Mouse (Mus musculus): Measurements from ENCODE around the gene Sik3. TPM values are rescaled to one million over a fixed set of nuclear protein-coding genes. Genes with fewer than 3 reads are reported as not detected.

Gene Sik3
- polyA plus RNA-seq, 1 experiment from 2014 or later, result 5.6 TPM

DNA sequence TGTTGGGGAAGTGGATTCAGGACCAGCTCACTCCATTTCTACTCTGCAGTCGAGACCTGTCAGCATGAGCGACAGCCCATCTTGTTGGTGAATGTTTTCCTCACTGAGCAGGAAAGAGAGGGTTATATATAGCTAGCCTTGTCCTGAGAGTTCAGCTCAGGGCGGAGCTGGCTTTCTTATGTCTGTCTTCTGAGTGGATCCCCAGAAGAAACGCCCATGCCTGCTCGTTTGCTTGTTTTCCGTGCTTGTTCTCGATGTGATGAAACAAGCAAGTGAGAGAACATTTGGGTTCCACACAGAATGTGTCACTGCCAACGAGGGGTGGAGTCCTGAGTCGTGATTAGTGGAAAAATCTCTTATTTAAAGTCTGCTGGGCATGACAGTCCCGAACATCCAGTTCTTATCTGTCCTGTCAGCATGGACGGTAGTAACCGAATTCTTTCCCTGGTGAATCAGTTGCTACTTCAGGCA lies 184.1 kb downstream of the Sik3 start:
- no peak for DNase-seq (ENCODE audit: extremely low spot score, low spot score)
- Histone ChIP-seq H3K4me3 (no peak overlapping the region), H3K9me3 (no peaks in the 10 kb centered on the region), H3K4me1 (no peaks in the 10 kb centered on the region), H3K27ac (no peak overlapping the region), H3K27me3 (ENCODE audit: poor library complexity, severe bottlenecking) (no peaks in the 10 kb centered on the region), H3K36me3 (replicated peaks) (peaks cover 74% of the 10 kb centered on the region)
- WGBS, result 87% methylated on average over 12 of the region's 12 CpGs

DNA sequence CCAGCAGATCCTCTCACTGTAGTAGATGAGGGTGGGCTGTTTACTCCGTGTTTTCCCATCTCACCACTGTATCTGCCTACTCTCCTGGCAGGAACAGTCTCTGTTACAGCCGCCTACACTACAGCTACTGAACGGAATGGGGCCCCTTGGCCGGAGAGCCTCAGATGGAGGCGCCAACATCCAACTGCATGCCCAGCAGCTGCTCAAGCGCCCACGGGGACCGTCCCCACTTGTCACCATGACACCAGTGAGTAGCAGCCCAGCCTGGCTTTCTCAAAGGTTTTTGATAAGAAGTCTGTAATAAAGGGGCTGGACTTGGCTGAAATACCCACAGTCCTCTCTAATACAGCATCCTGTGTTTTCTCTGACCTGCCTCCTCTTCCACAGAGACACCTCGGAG lies 185.8 kb downstream of the Sik3 start:
- Histone ChIP-seq H3K4me3 (no peak overlapping the region), H3K4me1 (no peaks in the 10 kb centered on the region), H3K36me3 (replicated peaks) (peaks cover 91% of the 10 kb centered on the region), H3K27me3 (ENCODE audit: poor library complexity, severe bottlenecking) (no peaks in the 10 kb centered on the region), H3K9me3 (no peaks in the 10 kb centered on the region), H3K27ac (no peak overlapping the region)
- 94% methylated on average over 9 of the region's 9 CpGs for WGBS
- DNase-seq (ENCODE audit: extremely low spot score, low spot score), result no peak

DNA sequence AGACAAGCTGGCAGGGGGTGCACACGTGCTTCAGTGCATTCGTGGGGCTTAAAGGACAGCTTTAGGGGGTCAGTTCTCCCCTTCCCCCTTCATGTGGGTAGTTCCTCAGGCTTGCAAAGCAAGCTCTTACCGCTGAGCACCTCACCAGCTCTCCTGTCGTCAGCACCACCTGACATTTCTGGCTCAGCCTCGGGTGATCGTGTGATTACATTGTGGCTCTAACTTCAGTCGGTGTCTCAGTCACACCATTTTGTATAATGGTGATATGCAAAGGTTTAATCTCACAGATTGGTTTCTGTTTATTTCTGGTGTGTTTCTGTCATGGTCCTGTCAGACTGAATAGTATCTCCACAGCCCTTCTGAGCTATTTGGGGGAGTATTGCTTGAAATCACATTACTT lies 186.3 kb downstream of the Sik3 start:
- H3K4me3 ChIP-seq, result no peak overlapping the region
- WGBS, result 88% methylated on average over 7 of the region's 7 CpGs

DNA sequence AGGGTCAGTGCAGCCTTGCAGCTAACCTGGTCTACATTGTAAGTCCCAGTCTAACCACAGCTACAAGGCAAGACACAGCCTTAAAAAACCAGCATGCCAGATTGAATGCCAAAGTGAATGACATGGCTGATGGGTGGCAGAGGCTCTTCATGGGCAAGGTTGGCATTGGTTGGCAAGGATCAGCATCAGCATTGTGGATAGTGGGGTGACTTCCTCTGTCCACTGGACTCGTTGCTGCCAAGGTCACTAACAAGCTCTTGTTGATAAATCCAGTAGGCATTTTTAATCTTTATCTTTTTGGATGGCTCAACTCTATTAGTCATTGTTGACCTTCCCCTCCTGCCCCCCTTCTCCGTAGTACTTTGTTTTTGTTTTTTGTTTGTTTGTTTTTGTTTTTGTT lies 187.0 kb downstream of the Sik3 start:
- Histone ChIP-seq H3K27ac (no peak overlapping the region), H3K4me1 (no peaks in the 10 kb centered on the region), H3K36me3 (replicated peaks) (peaks cover 90% of the 10 kb centered on the region), H3K4me3 (no peak overlapping the region), H3K9me3 (no peaks in the 10 kb centered on the region), H3K27me3 (ENCODE audit: poor library complexity, severe bottlenecking) (no peaks in the 10 kb centered on the region)
- WGBS, result 95% methylated on average over 2 of the region's 2 CpGs
- no peak for DNase-seq (ENCODE audit: extremely low spot score, low spot score)

More for the DNA sequence above, 186.3 kb downstream of the Sik3 start:
- no peak for DNase-seq (ENCODE audit: extremely low spot score, low spot score)
- Histone ChIP-seq H3K4me1 (no peaks in the 10 kb centered on the region), H3K36me3 (replicated peaks) (peaks cover 90% of the 10 kb centered on the region), H3K9me3 (no peaks in the 10 kb centered on the region), H3K27ac (no peak overlapping the region), H3K27me3 (ENCODE audit: poor library complexity, severe bottlenecking) (no peaks in the 10 kb centered on the region)

DNA sequence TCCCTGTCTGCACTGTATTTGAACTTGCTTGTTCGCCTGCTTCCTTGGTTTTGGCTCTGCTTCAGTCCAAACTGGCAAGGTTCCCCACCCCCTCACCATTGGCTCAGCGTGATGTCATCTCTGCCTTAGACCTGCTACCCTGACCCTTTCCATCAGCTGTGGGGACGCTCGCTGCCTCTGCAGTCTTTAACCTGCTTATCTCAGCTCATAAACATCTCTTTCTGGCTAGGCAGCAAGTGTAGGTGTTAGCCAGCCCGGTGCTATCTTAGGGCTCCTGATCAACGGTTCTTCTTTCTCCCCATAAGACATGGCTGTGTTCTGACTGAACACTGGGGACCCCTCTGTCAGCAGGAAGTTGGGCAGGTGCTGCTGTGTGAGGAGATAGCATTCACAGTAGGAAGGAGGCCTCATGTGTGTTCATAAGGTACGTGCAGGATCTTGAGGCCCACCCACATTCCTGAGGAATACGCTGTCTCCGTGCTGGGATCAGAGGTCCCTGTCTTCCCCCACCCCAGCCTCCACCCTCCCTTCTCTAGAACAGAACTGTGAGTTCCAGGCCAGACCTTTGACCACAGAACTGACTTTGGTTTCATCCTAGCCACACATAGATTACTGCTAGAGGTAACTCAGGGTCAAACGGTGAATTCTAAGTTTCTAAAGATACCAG lies 194.3 kb downstream of the Sik3 start:
- no peak for DNase-seq (ENCODE audit: extremely low spot score, low spot score)
- no peaks in the 10 kb centered on the region for H3K9me3 ChIP-seq
- 86% methylated on average over 10 of the region's 10 CpGs for WGBS
- H3K4me3 ChIP-seq, result no peak overlapping the region
- H3K27me3 ChIP-seq (ENCODE audit: poor library complexity, severe bottlenecking), result no peaks in the 10 kb centered on the region
- no peak overlapping the region for H3K27ac ChIP-seq
- H3K4me1 ChIP-seq, result peaks cover 18% of the 10 kb centered on the region
- peaks cover 93% of the 10 kb centered on the region for H3K36me3 ChIP-seq (replicated peaks)

DNA sequence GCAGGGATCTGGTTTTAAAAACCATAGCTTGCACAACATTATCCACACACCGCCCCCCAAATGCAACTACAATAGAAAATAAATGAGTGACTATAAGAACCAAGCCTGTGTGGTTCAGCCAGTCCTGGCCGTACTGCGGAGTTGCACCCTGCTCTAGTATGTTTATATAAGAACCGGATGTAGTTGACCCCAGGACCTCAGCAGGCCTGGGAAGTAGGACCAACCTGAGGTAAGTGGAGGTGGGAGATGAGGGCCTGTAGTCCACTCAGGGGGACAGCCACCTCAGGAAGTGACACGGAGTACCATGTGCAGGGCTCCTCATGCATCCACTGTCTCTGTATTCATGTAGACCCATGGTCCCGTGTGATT lies 194.9 kb downstream of the Sik3 start:
- H3K36me3 ChIP-seq (replicated peaks), result peaks cover 93% of the 10 kb centered on the region
- 82% methylated on average over 6 of the region's 6 CpGs for WGBS
- DNase-seq (ENCODE audit: extremely low spot score, low spot score), result no peak
- H3K9me3 ChIP-seq, result no peaks in the 10 kb centered on the region
- H3K27me3 ChIP-seq (ENCODE audit: poor library complexity, severe bottlenecking), result no peaks in the 10 kb centered on the region
- no peak overlapping the region for H3K27ac ChIP-seq
- H3K4me3 ChIP-seq, result no peak overlapping the region
- peaks cover 18% of the 10 kb centered on the region for H3K4me1 ChIP-seq

DNA sequence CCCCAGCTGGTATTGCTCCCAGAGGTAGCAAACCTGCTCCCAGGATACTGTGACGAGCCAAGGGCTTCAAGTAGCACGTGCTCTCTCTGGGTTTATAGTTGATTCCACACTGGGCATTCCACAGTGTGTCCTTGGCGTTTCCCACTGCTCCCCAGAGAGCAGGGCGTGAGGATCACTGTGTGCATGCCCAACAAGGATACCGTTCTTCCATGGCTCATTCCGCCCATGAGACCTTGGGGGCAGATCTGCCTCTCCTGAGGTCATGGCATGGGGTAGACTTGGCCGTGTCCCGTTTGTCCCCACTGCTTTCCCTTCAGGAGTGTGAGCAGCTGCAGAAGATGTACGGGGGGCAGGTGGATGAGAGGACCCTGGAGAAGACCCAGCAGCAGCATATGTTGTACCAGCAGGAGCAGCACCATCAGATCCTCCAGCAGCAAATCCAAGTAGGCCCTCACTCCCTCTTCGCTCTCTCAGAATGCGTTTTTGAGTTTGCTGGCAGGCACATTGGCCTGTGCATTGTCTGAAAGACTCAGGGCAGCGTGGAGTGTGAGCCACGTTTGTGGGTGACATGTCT lies 195.9 kb downstream of the Sik3 start:
- H3K27ac ChIP-seq, result no peak overlapping the region
- H3K36me3 ChIP-seq (replicated peaks), result peaks cover 93% of the 10 kb centered on the region
- H3K4me3 ChIP-seq, result no peak overlapping the region
- no peaks in the 10 kb centered on the region for H3K27me3 ChIP-seq (ENCODE audit: poor library complexity, severe bottlenecking)
- peaks cover 18% of the 10 kb centered on the region for H3K4me1 ChIP-seq
- H3K9me3 ChIP-seq, result no peaks in the 10 kb centered on the region
- 87% methylated on average over 13 of the region's 13 CpGs for WGBS
- DNase-seq (ENCODE audit: extremely low spot score, low spot score), result no peak

DNA sequence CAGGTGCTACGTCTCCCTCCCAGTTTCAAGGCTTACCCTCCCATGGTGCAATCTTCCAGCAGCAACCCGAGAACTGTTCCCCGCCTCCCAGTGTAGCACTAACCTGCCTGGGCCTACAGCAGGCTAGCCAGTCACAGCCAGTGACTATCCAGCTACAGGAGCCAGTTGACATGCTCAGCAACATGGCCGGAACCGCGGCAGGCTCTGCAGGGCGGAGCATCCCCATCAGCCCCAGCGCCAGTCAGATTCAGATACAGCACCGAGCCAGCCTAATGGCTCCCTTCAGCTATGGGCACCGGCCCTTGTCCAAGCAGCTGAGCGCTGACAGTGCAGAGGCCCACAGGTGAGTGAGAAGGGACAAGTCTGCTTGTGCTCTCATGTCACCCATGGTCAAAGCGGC lies 197.9 kb downstream of the Sik3 start:
- peaks cover 90% of the 10 kb centered on the region for H3K36me3 ChIP-seq (replicated peaks)
- H3K4me1 ChIP-seq, result peaks cover 18% of the 10 kb centered on the region
- no peak overlapping the region for H3K4me3 ChIP-seq
- no peak for DNase-seq (ENCODE audit: extremely low spot score, low spot score)
- H3K27me3 ChIP-seq (ENCODE audit: poor library complexity, severe bottlenecking), result no peaks in the 10 kb centered on the region
- H3K27ac ChIP-seq, result no peak overlapping the region
- 92% methylated on average over 12 of the region's 12 CpGs for WGBS
- H3K9me3 ChIP-seq, result no peaks in the 10 kb centered on the region

DNA sequence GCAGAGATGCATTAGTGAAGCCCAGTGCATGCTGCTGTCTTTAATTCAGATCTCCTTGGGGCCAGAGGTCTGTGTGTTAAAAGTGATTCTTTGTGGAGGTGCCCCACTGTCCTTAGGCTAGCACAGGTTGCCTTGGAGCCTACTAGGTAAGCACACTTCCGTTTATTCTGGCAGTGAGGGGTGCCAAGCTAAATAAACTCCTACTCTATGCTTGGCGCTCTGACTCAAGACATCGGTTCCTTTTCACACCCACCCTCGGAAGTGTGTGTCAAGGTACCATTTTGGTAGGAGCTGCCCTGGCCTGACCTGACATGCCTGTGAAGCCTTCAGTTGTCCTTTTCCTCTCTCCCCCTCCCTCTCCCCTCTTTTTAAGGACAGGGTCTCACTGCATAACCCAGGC lies 201.7 kb downstream of the Sik3 start:
- H3K4me1 ChIP-seq, result peaks cover 8% of the 10 kb centered on the region
- peaks cover 63% of the 10 kb centered on the region for H3K36me3 ChIP-seq (replicated peaks)
- no peak overlapping the region for H3K27ac ChIP-seq
- 92% methylated on average over 4 of the region's 4 CpGs for WGBS
- H3K4me3 ChIP-seq, result no peak overlapping the region
- no peaks in the 10 kb centered on the region for H3K9me3 ChIP-seq
- no peaks in the 10 kb centered on the region for H3K27me3 ChIP-seq (ENCODE audit: poor library complexity, severe bottlenecking)
- DNase-seq (ENCODE audit: extremely low spot score, low spot score), result no peak

DNA sequence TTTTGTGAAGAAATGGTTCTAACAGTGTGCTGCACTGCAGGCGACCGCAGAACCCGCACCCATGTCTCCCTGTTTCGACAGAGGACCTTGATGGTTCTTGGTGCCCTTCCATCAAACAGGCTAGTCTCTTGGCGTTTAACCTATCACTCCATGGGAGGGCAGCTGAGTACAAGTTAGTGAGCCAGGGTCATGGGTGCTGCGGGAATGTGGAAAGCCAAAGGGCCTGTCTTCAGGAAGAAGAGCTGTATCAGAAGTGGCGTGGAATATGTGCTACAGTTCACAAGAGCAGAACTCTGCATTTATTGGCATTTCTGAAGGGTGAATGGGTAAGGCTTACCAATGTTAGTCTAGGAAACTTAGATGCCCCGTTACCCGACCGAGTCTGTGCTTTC lies 202.3 kb downstream of the Sik3 start:
- 92% methylated on average over 10 of the region's 10 CpGs for WGBS
- no peaks in the 10 kb centered on the region for H3K27me3 ChIP-seq (ENCODE audit: poor library complexity, severe bottlenecking)
- no peaks in the 10 kb centered on the region for H3K9me3 ChIP-seq
- H3K27ac ChIP-seq, result no peak overlapping the region
- peaks cover 63% of the 10 kb centered on the region for H3K36me3 ChIP-seq (replicated peaks)
- DNase-seq (ENCODE audit: extremely low spot score, low spot score), result no peak
- H3K4me3 ChIP-seq, result no peak overlapping the region
- H3K4me1 ChIP-seq, result peaks cover 8% of the 10 kb centered on the region

DNA sequence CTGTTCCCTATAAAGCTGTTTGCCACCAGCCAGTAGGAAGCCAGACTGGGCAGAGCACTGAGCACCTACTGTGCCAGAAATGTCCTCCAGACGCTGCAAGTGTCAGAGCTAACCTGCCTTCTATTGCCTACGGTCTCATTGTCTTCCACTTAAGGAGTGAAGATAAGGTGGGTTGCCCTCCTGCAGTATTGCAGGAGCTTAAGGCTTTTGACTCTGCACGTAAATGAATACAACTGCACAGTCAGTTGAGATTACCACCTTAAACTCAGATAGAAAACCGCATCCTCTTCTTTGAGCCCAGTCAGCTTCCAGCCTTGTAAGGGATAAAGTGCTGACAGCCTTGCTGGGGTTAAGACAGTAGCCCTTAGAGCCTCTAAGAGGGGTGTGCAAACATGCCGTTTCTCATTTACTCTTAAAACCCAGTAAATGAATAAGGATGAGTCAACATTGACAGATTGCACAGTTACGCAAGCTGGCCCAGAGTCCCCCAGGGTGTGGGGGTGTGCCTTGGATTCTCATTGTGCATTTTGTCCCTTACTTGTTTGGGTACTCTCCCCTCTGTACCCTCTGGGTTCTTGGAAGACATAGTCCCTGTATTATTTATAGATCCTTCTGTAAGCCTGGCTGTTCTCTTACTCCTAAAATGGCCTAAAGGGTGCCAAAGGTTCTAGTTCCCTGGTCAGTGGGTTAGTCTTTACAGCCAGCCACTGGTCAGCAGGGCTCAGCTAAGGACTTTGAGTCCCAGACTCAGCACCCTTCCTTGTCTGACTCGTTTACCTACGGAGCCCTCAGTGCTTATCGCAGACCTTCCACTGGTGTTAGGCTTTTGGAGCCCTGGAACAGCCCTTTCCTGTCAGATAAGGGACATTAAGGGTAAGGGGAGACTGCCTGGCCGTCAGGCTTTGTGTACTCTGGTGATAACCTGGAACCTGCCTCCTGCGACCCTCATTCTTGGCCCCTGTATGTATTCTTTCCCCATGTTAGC lies 203.0 kb downstream of the Sik3 start:
- peaks cover 63% of the 10 kb centered on the region for H3K36me3 ChIP-seq (replicated peaks)
- 87% methylated on average over 11 of the region's 11 CpGs for WGBS
- no peak overlapping the region for H3K4me3 ChIP-seq
- no peak overlapping the region for H3K27ac ChIP-seq
- no peaks in the 10 kb centered on the region for H3K27me3 ChIP-seq (ENCODE audit: poor library complexity, severe bottlenecking)
- no peak for DNase-seq (ENCODE audit: extremely low spot score, low spot score)
- peaks cover 8% of the 10 kb centered on the region for H3K4me1 ChIP-seq
- H3K9me3 ChIP-seq, result no peaks in the 10 kb centered on the region

DNA sequence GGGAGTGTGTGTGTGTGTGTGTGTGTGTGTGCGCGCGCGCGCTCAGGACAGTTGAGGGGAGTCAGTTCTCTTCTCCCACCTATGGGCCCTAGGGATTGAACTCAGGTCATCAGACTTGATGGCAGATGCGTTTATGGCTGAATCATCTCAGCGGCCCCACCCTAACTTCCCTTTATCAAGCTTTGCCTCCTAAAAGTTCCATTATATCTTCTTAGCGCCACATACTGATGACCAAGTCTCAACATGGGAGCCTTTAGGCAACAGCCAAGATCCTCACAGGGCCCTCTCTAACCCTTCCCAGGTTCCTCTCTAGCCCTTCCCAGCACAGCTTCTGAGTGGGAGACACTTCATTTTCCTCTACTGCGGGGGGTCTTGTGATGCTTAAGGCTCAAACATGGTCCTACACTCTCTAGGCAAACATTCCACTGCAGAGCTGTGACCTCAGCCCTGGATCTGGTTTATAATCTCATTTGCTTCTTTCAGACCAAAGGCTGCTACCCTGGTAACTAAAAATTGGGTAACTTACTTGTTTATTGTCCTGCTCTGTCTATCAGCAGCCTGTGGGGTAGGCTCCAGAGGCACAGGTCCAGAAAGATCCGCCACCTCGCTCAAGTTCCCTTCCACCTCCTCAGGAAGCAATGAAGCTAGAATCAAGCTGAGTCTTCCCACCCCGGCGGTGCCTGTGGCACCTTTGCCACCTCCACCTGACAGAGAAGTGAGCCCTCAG lies 204.3 kb downstream of the Sik3 start:
- peaks cover 8% of the 10 kb centered on the region for H3K4me1 ChIP-seq
- H3K36me3 ChIP-seq (replicated peaks), result peaks cover 63% of the 10 kb centered on the region
- no peak overlapping the region for H3K4me3 ChIP-seq
- peak overlapping the region; percentile 51 for H3K27ac ChIP-seq
- no peaks in the 10 kb centered on the region for H3K27me3 ChIP-seq (ENCODE audit: poor library complexity, severe bottlenecking)
- 95% methylated on average over 13 of the region's 13 CpGs for WGBS
- no peaks in the 10 kb centered on the region for H3K9me3 ChIP-seq
- DNase-seq (ENCODE audit: extremely low spot score, low spot score), result no peak

Measured in forebrain, embryonic 10.5 days (tissue).